Mouse (Mus musculus): ENCODE results near the gene Gm20075. TPM values are rescaled to one million over a fixed set of nuclear protein-coding genes. Genes with fewer than 3 reads are reported as not detected.
"Not testable (repeated sequence)": the region's sequence is repeated elsewhere in the genome, so short reads cannot be mapped to it uniquely, and the experiment has no call there.

The Gm20075 gene
- total RNA-seq (2021), result 10 to 100 TPM; 27.7 to 29.7 TPM
- long read RNA-seq, partial matches to known transcripts, result 0 of 2 reads
- long read RNA-seq, other reads (novel, unspliced or antisense), result 0 of 2 reads

DNA sequence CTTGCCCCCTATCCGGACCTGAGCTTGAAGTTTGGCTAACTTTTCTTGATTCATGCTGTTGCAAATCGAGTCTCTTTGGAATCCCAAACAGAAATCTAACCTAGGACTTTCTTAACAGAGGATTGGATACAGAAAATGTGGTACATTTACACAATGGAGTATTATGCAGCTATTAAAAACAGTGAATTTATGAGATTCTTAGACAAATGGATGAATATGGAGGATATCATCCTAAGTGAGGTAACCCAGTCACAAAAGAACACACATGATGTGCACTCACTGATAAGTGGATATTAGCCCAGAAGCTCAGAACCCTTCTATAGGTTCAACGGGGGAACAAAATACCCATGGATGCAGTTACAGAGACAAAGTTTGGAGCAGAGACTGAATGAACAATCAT lies at the start of gene Gm20075:
Gene Gm20075, minus strand, starts transcription at position 101 of the 400 bp plus-strand sequence.
- not testable (repeated sequence) for DNase-seq (ENCODE audit: low spot score in 2 of 2)

DNA sequence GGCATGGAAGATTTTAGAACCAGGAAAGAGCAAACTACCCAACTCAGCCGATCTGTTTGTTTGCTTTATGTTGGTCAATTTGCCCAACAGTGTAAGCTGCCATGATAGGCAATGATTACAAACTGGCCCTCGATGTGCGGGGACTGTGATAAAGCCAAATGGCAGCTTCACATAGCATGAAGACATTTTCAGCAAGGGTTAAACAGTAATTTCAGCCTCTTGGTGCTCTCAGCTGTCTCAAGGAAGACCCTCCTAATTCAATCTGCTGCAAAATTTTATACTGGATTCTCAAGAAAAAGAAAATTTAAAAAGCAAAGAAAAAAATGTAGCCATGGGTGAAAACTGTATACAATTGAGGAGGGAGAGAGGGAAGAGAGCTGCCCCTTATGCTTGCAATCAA lies 47.9 kb upstream of the Gm20075 start:
- no peak for DNase-seq (ENCODE audit: low spot score in 2 of 2)

DNA sequence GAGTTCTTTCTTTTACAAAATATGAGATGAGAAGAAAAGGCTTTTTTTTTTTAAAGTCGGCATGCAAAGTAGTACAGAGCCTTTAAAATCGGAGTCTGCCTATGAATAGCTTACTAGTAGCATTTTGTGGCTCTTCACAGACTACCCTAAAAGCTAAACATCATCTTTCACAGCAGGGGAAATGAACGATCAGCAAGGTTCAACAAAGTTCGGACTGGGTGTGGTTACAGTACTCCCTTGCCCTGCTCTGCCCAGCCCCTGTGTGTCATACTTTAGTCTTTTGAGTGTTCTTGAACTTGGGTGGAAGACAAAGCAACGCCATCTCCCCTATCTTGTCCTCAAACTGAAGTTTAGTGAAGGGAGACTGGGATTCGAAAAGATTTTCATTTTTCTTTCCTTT lies 45.5 kb upstream of the Gm20075 start:
- no peak for DNase-seq (ENCODE audit: low spot score in 2 of 2)

DNA sequence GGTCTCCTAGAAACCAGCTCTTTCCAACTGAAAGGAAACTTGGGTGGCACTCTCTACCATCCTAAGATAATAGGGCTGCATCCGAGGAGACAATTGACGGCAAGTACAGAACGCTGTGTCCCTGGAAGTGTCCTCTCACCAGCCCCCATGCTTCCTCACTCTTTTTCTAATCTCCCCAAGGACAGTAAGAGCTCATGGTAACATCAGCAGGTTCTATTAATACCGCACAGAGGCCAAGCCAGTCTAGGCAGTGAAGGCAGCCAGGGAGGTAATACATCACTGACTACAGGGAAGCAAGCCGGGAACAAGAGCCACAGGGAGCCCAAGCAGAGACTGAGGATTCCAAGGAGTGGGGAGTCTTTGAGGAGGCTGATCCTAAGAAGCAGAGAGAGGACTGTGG lies 43.8 kb upstream of the Gm20075 start:
- no peak for DNase-seq (ENCODE audit: low spot score in 2 of 2)

DNA sequence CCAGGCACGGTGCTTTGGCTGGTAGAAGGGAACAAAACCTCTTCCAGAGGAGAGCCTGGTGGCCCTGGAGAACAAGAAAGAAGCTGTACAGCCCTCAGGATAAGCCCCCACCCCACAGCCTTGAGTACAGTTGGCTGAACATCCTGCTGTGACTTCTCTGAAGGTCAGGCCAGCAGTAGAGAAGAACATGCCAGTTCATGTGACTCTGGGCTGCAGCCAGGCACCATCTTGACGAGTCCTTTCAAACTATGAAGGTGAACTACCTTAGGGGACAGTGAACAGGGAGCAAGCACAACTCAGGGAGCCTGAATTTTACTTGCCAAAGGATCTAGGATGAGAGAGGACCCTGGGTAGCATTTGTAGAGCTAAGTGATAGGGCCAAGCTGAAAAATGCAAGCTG lies 31.5 kb upstream of the Gm20075 start:
- DNase-seq (ENCODE audit: low spot score in 2 of 2), result no peak

DNA sequence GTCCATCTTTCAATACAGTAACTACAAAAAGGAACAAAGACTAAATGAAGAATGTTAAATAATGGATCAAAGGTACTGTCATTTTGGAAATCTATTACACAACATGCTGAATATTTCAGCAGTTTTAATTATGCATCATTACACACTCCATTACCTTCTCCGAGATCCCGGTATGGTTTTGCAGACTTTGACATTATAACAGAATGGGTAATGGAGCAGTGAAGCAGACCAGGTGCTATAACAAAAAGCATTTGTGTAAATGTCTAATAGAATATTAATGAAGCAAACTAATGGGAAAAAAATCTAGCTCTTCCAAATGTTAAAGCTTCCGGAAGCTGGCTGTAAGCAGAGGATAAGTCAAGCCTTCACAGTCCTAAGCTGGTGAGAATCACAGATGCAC lies 29.6 kb upstream of the Gm20075 start:
- no peak for DNase-seq (ENCODE audit: low spot score in 2 of 2)

DNA sequence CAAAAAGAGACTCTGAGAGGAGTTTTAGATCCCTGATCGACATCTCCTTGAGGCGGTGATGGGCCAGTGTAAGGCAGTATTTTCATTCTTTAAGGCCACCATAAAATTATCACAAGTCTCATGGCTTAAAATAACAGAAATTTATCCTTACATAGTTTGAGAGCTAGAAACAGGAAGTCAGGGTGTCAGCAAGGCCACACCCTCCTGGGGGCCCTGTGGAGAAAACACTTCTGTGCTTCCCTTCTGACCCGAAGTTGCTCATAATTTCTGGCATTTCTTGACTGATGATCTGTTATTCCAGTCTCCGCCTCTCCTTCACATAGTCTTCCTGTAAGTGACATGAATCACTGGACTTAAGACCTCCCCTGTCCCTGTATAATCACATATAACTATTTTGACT lies 25.2 kb upstream of the Gm20075 start:
- no peak for DNase-seq (ENCODE audit: low spot score in 2 of 2)

DNA sequence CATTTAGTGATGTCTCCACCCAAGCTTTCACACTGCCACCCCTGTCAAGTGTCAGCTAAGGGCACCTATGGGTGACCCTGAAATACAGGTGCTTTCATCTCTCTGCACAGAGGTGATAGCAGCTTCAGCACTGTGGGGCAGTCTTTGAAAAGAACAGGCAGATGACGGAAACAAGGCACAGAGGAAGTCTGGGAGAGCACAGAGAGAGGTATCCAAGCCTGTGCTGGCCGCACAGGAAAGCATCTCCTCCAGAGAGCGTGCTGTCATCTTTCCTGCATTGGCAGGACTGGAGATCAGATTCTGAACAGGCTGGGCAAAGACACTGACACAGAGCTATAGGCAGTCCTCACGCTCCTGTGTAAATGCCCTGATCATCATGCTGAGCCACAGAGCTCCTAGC lies 9.8 kb upstream of the Gm20075 start:
- no peak for DNase-seq (ENCODE audit: low spot score in 2 of 2)

DNA sequence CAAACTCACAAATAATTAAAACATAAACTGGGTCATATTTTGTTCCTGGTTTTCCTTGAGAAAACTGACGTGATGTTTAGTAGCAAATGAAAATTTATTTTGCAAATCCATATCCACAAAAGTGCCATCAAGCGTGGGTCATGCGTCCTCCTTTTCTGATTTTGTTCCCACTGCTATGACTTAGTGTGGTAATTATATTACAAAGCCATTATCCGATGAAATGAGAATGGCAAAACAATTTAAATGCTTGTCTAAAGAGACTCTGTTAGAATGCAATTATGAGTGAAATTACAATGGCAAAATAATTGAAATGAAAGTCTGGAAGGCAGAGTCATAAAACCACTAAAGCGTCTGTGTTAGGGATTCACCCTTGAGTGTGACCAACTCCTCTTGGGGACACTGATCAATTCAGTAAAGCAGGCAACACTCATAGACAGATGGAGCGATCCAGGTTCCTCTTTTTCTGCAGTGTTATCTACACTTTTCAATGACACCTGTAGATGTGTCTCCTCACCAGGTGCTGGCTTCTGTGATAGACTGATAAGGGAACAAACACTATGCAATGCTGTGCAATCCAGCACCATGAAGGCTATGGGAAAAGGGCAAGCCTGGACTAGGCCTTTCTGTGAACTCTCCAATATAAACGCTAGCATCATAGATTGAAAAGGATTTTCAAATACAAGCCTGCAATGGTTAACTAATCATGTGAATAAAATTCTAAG lies 4.6 kb upstream of the Gm20075 start:
- DNase-seq (ENCODE audit: low spot score in 2 of 2), result no peak

DNA sequence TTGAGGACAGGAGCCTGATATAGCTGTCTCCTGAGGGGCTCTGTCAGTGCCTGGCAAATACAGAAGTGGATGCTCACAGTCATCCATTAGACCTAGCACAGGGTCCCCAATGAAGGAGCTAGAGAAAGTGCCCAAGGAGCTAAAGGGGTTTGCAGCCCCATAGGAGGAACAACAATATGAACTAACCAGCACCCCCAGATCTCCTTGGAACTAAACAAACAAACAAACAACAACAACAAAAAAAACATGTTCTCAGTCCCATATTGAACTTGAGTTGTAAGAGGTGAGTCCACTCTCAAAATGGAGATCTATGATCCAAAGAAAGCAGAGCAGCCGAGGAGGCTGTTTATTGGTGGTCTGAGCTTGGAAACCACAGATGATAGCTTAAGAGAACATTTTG lies 578 bp upstream of the Gm20075 start, which contains the start of gene Gm17190:
Gene Gm17190, plus strand, starts transcription at position 301 of the 400 bp plus-strand sequence.
- not testable (repeated sequence) for DNase-seq (ENCODE audit: low spot score in 2 of 2)

DNA sequence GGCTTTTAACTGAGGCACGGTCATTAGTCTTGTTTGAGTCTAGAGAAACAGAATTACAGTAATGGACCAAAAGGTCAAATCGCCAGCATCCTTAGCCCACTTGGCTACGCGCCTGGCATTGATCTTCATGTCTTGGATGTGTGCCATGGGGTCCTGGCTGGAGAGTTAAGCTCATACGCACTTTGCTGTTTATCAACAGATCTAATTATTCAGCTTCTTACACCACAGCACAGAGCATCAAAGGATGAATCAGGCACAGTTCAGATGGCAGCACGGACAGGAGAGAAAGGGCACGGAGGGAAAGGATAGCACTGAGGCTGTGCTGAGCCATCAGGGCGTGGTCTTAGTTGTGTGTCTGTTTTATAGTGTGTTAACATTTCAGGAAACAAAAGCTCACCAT lies 7.6 kb downstream of the Gm20075 start:
- peak in 1 of 2 experiments; percentile 12 for DNase-seq (ENCODE audit: low spot score in 2 of 2)

DNA sequence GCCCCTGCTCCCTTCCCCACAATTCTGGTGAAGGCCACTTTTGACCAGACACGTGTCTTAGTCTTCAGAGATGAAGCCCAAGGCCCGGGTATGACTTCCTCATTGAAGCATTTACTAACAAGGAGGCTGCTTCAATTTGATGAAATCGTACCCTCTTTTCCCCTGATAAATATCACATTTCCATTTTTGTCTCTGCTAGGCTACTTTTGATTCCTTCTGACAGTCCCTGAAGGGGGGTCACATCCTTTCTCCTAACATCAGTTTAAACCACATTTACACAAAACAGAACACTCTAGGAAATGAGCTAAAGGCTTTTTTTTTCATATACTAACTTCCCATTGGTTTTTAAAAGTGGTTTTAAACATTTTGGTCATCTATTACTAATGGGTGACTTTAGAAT lies 28.4 kb downstream of the Gm20075 start:
- no peak for DNase-seq (ENCODE audit: low spot score in 2 of 2)

DNA sequence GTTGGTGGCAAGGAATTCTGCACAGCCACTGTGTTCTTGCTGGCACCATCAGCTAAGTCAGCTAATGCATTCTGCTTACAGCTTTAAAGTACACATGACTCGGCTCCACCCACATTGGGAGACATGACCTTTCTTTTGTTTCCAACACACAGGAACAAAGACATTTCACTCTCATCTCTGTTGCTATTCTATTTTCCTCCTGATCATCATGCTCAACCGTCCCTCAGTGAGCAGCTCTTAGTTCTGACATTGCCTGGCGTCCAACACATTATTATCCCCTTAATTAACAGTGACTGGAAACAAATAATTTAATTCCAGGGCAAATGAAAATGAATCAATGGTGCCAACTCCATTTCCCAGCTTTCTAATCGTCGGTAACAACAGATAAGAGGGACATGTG lies 35.8 kb downstream of the Gm20075 start:
- no peak for DNase-seq (ENCODE audit: low spot score in 2 of 2)

DNA sequence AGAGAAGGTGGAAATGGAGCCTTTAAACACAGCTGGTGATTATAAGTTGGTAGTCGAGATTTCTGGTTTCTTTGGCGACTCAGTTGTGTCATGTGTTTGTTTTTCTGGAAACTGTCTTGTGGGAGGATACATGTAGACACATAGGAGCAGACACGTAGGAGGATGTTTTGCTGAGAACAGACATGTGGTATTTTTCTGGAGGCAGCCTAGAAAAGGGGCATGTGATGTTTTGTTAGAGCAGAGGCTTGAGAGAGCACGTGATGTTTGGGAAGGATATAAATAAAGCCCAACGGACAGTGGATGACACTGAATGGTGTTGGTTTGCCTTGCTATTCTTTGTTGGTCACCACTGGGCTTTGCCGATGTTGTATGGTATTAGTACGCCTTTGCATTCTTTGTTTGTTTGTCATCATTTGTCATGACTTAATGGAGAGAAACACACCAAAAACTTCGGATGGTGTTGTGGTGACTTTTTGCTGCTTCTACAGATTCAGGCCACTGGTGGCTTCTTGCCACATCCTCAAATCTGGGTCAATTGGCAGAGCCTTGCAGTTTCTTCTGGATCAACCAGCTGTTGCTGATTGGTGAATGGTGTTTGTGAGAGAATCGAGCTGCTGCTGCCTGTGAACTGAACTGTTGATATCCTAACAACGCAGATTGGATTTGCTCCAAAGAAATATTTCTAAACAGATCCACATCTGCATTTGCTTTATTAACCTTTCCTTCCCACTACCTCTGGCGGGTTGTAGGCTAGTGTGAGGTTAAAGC lies 40.7 kb downstream of the Gm20075 start:
- DNase-seq (ENCODE audit: low spot score in 2 of 2), result no peak

DNA sequence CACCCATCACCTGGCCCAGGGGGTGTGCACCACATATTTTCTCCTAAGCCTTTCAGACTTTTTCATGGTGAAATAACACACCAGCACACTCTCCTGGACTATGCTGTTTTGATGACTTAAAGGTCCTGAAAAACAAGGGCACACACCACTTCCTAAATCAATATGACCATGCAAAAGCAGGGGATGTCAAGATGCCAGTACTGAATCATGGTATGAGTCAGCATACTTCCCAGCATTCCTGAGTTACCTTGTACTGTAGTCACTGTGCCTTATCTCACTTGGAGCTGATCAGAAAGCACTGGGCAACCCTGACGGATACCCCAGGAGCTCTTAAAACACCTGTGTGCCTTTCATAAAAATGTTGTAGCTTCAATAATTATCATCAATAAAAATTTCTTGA lies 41.6 kb downstream of the Gm20075 start:
- no peak for DNase-seq (ENCODE audit: low spot score in 2 of 2)

DNA sequence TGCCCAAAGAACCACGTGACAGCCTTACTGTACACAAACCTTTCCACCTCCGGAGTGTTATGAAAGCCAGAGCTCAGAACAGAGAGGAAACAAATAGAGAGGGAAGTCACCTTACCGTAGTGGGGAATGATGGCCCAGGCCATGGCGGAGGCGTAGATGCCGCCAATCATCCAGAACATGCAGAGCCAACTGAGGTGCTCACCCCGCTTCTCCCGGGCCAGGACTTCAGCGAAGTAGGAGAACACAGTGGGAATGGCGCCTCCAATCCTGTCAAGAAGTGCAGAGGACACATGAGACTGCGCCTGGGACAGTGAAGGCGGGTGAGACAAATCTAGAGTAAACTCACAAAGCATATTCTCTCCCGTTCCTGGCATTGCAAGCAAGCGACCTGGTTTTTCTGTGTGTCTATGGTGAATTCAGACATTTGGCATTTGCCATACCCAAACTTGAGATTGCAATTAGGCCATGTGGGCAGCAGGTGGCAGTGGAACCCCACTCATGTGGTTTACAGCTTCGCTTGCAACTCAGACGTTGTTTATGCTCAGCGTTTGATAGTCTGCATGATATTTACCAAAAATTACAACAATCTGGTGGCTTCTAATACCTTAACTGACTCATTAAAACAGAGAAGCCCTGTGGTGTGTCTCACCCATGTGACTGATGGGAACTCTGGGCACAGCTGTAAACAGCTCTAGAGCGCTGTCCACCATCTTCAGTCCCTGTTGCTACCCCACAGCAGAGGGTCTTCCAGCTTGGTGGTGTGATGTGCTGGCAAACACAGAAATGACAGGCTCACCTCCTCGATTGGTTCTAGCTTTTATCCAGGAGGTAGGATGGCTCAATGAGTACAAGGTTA lies 50.6 kb downstream of the Gm20075 start:
- DNase-seq (ENCODE audit: low spot score in 2 of 2), result peak; percentile 77 to 81

Other genes starting within 250 kb of the Gm20075 start
- 10 to 100 TPM; 29.0 to 31.0 TPM for gene Iqgap2, start 189.5 kb downstream of the Gm20075 start, total RNA-seq (2021)
- gene Gm17190, start 678 bp upstream of the Gm20075 start, total RNA-seq (2021), result not detected
- 10 to 100 TPM; 14.5 to 15.0 TPM for gene Sv2c, start 51.2 kb upstream of the Gm20075 start, total RNA-seq (2021)

All from layer of hippocampus, postnatal 10 days (tissue).